Mouse (Mus musculus): ENCODE results near the gene Ptpn13. TPM values are rescaled to one million over a fixed set of nuclear protein-coding genes. Genes with fewer than 3 reads are reported as not detected.

Ptpn13 gene
- total RNA-seq, 2 experiments from 2014 or later = 9.7 to 13.4 TPM

GRCm38 (mm10) chr5:103430986-103431385 lies 6.0 kb downstream of the Ptpn13 start:
- Histone ChIP-seq H3K4me3 (no peak overlapping the region), H3K27ac (0 out of 2 replicates have a peak overlapping the region, but pooled peaks have one; percentile 10)
- TF ChIP-seq CTCF (conservative IDR thresholded peaks at IDR 0.05) = no peak
- no peak for DNase-seq (ENCODE audit: low spot score in 2 of 2)

- Histone ChIP-seq H3K4me3 (no peak overlapping the region), H3K27ac (0 out of 2 replicates have a peak overlapping the region, but pooled peaks have one; percentile 10)
- DNase-seq (ENCODE audit: low spot score in 2 of 2) = no peak
- TF ChIP-seq CTCF (conservative IDR thresholded peaks at IDR 0.05) = 0 out of 2 replicates have a peak, but pooled peaks have one; percentile 24
Observed at GRCm38 (mm10) chr5:103431479-103431878, 6.5 kb downstream of the Ptpn13 start.

DNA sequence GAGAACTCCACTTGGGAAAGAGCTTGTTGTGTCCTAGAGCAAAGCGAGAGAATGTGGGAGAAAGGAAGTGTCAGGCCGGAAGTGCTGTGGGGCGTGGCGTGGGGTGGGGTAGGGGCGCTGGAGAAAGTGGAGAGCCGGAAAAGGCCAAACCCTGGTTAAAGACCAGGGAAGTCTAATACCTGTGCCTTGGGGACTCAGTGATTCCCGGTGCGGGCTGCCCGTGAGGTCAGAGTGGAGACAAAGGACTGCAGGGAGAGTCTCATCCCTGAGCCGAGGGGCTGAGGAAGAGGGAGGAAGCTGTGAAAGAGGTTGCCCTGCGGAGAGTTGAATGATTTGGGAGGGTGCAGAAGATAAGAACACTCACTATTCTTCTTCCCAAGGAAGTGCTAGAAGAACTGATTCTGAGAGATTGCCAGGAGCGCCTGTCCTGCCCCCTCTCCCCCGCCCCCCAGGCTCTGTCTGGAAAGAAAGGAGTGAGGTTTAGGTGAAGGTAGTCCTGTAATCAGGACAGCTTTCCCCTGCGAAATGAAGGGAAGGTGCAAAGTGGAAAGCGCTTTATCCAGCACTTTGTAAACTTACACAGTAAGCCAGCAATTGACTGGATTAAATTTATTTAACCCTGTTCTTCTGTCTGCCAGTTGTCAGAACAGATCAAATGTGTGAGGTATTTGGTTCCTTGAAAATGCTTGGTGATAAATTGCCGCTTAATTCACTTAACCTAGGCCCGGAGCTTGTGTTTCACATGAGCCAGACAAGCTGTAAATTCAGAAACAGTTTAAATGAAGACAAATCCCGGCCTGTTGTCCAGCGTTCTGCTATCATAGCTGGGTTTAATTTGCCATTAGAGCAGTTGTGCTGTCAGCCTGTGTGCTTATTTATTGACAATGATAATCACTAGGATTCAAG lies 11.3 kb downstream of the Ptpn13 start:
- Histone ChIP-seq H3K4me3 (no peak overlapping the region), H3K27ac (no peak overlapping the region)
- DNase-seq (ENCODE audit: low spot score in 2 of 2) = no peak
- TF ChIP-seq CTCF (conservative IDR thresholded peaks at IDR 0.05) = no peak

DNA sequence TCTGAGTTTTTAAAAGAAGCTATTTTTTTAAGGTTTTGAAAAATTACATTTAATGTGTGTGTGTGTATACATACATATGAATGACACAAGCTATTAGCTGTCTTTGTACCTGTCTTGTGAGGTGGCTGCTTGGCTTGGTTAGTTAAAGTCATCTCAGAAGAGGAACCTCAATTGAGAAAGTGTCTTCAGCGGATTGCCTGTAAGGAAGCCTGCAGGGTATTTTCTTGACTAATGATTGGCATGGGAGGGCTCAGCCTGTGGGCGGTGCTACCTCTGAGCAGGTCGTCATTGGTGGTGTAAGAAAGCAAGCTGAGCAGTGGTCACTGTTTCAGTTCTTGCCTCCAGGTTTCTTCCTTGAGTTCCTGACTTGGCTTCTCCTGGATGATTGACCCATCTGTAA lies 12.7 kb downstream of the Ptpn13 start:
- DNase-seq (ENCODE audit: low spot score in 2 of 2) = no peak
- TF ChIP-seq CTCF (conservative IDR thresholded peaks at IDR 0.05) = no peak
- Histone ChIP-seq H3K4me3 (no peak overlapping the region), H3K27ac (no peak overlapping the region)

- DNase-seq (ENCODE audit: low spot score in 2 of 2) = no peak
- no peak overlapping the region for H3K27ac ChIP-seq
- TF ChIP-seq CTCF (conservative IDR thresholded peaks at IDR 0.05) = no peak
- no peak overlapping the region for H3K4me3 ChIP-seq
Observed at GRCm38 (mm10) chr5:103439171-103439570, 14.2 kb downstream of the Ptpn13 start.

GRCm38 (mm10) chr5:103440418-103441276 lies 15.7 kb downstream of the Ptpn13 start:
- no peak for TF ChIP-seq CTCF (conservative IDR thresholded peaks at IDR 0.05)

GRCm38 (mm10) chr5:103441706-103442105 lies 16.7 kb downstream of the Ptpn13 start:
- DNase-seq (ENCODE audit: low spot score in 2 of 2) = no peak
- H3K27ac ChIP-seq = no peak overlapping the region
- TF ChIP-seq CTCF (conservative IDR thresholded peaks at IDR 0.05) = no peak
- H3K4me3 ChIP-seq = no peak overlapping the region

More at GRCm38 (mm10) chr5:103440418-103441276, 15.7 kb downstream of the Ptpn13 start:
- Histone ChIP-seq H3K4me3 (no peak overlapping the region), H3K27ac (no peak overlapping the region)
- DNase-seq (ENCODE audit: low spot score in 2 of 2) = no peak

DNA sequence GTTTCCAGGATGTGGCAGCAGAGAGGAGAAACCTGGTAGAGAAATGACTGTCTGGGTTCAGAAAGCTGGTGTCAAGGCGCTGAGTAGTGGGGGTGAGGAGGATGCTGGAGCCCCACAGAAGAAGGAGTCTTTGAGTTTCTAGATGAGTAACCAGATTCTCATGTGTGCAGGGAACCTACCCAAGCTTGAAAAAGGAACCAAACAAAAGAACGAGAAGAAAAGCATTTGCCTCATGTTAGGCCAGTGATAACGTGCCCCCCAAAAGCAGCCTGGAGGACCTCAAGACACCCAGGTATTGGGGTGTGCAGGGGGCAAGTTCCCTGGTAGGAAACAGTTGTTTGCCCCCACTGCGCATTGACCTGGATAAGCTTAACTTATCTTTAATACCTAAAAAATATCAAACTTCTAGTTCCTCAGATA lies 17.3 kb downstream of the Ptpn13 start:
- no peak for DNase-seq (ENCODE audit: low spot score in 2 of 2)
- TF ChIP-seq CTCF (conservative IDR thresholded peaks at IDR 0.05) = no peak
- Histone ChIP-seq H3K27ac (no peak overlapping the region), H3K4me3 (no peak overlapping the region)

- no peak overlapping the region for H3K27ac ChIP-seq
- TF ChIP-seq CTCF (conservative IDR thresholded peaks at IDR 0.05) = no peak
- H3K4me3 ChIP-seq = no peak overlapping the region
- DNase-seq (ENCODE audit: low spot score in 2 of 2) = no peak
Observed at GRCm38 (mm10) chr5:103442921-103443320, 17.9 kb downstream of the Ptpn13 start.

- no peak overlapping the region for H3K4me3 ChIP-seq
- H3K27ac ChIP-seq = no peak overlapping the region
- TF ChIP-seq CTCF (conservative IDR thresholded peaks at IDR 0.05) = no peak
- no peak for DNase-seq (ENCODE audit: low spot score in 2 of 2)
Observed at GRCm38 (mm10) chr5:103445383-103445782, 20.4 kb downstream of the Ptpn13 start.

- Histone ChIP-seq H3K27ac (no peak overlapping the region), H3K4me3 (no peak overlapping the region)
- no peak for DNase-seq (ENCODE audit: low spot score in 2 of 2)
- no peak for TF ChIP-seq CTCF (conservative IDR thresholded peaks at IDR 0.05)
Observed at GRCm38 (mm10) chr5:103447806-103448416, 22.9 kb downstream of the Ptpn13 start.

DNA sequence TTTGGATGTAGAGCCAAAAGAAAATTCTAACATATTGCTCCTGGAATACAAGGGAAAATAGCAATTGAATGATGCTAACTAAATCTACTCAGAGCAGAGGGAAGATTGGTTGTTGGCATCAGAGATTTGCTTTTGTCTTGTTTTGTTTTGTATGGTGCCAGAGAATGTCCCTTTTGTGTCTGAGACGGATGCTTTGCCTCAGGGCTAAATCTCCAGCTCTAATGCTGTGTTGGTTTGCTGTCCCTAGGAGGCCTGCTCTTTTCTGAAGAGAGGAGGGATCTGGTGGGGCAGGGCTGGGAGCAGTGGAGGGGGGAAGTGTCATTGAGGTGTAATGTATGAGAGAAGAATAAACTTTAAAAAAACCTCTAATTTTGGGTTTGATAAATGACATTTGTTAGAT lies 23.5 kb downstream of the Ptpn13 start:
- no peak for TF ChIP-seq CTCF (conservative IDR thresholded peaks at IDR 0.05)
- Histone ChIP-seq H3K27ac (no peak overlapping the region), H3K4me3 (no peak overlapping the region)
- no peak for DNase-seq (ENCODE audit: low spot score in 2 of 2)

DNA sequence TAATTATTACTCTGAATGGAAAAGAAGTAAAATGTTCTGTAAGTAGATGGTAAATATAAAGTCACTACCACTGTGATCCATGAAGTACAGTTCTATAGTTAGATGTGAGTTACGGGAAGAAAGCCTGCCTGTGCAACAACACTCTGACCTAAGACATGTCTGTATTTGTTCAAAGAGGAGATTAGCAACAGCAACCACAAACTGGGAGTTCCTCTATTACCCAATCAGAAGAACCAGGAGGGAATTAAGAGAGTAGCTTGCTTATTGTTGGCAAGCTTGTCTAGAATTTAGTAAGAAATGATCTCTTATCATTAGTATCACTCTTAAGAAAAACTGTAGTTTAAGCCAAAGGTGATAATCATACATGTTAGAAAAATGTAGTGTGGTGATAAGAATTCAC lies 25.7 kb downstream of the Ptpn13 start:
- Histone ChIP-seq H3K4me3 (no peak overlapping the region), H3K27ac (no peak overlapping the region)
- DNase-seq (ENCODE audit: low spot score in 2 of 2) = no peak
- no peak for TF ChIP-seq CTCF (conservative IDR thresholded peaks at IDR 0.05)
